Mouse (Mus musculus): ENCODE results near the gene Ppp2r5a. TPM values are rescaled to one million over a fixed set of nuclear protein-coding genes. Genes with fewer than 3 reads are reported as not detected.
A peak's percentile ranks its signal among the peaks of the same experiment; 100 is the strongest.

Ppp2r5a gene
- polyA plus RNA-seq, 1 experiment from 2014 or later = 43.4 TPM

- Histone ChIP-seq H3K4me2 (no peak overlapping the region), H3K27me3 (ENCODE audit: control insufficient read depth, insufficient read depth, low read length) (no peaks in the 10 kb centered on the region), H3K9me3 (replicated peaks; ENCODE audit: control insufficient read depth, low read length) (no peaks in the 10 kb centered on the region), H3K9ac (ENCODE audit: low read depth, low read length) (no peak overlapping the region), H3K27ac (ENCODE audit: low read depth, low read length) (no peak overlapping the region), H3K36me3 (ENCODE audit: control insufficient read depth, insufficient read depth, low read length) (no peaks in the 10 kb centered on the region), H3K4me3 (ENCODE audit: low read depth, low read length) (no peak overlapping the region), H3K4me1 (ENCODE audit: control insufficient read depth, insufficient read depth, low read length) (peaks cover 5% of the 10 kb centered on the region; the same call in 1 of the 2 replicates)
- ATAC-seq (replicated peaks; ENCODE audit: insufficient number of reproducible peaks, low FRiP score, low TSS enrichment) = no peak
- 77% methylated on average over 11 of the region's 11 CpGs for WGBS (ENCODE audit: insufficient replicate concordance)
These were observed 20.9 kb downstream of the Ppp2r5a start for GRCm38 (mm10) chr1:191381955-191382736.

- no peaks in the 10 kb centered on the region for H3K9me3 ChIP-seq (replicated peaks; ENCODE audit: control insufficient read depth, low read length)
- no peak overlapping the region for H3K9ac ChIP-seq (ENCODE audit: low read depth, low read length)
- WGBS (ENCODE audit: insufficient replicate concordance) = 84% methylated on average over 3 of the region's 3 CpGs
- peaks cover 9% of the 10 kb centered on the region for H3K4me1 ChIP-seq (ENCODE audit: control insufficient read depth, insufficient read depth, low read length)
- no peak for ATAC-seq (replicated peaks; ENCODE audit: insufficient number of reproducible peaks, low FRiP score, low TSS enrichment)
- H3K27ac ChIP-seq (ENCODE audit: low read depth, low read length) = no peak overlapping the region
- no peaks in the 10 kb centered on the region for H3K36me3 ChIP-seq (ENCODE audit: control insufficient read depth, insufficient read depth, low read length)
- no peak overlapping the region for H3K4me2 ChIP-seq
- no peaks in the 10 kb centered on the region for H3K27me3 ChIP-seq (ENCODE audit: control insufficient read depth, insufficient read depth, low read length)
- no peak overlapping the region for H3K4me3 ChIP-seq (ENCODE audit: low read depth, low read length)
These were observed 22.2 kb downstream of the Ppp2r5a start for GRCm38 (mm10) chr1:191380843-191381242.

DNA sequence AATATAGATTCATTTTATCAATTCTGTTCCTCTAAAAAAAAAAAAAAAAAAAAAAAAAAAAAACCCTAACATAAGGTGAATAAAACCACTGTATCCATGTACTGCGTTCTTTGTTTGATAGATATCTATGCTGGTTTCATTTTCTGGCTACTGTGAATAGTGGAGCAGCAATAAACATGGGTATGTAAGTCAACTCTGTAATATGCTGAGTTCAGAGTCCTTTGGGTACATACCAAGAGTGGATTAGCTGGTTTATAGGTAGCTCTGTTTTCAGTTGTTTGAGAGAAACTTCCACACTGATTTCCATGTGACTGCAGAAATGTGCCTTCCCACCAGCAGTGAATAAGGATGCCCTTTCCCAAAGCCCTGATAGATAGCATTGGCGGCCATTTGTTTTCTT, 25.0 kb downstream of the Ppp2r5a start:
- H3K4me2 ChIP-seq = no peak overlapping the region
- no peaks in the 10 kb centered on the region for H3K27me3 ChIP-seq (ENCODE audit: control insufficient read depth, insufficient read depth, low read length)
- no peak overlapping the region for H3K27ac ChIP-seq (ENCODE audit: low read depth, low read length)
- ATAC-seq (replicated peaks; ENCODE audit: insufficient number of reproducible peaks, low FRiP score, low TSS enrichment) = no peak
- no peak overlapping the region for H3K4me3 ChIP-seq (ENCODE audit: low read depth, low read length)
- peaks cover 19% of the 10 kb centered on the region for H3K4me1 ChIP-seq (ENCODE audit: control insufficient read depth, insufficient read depth, low read length)
- WGBS (ENCODE audit: insufficient replicate concordance) = 90% methylated on average over 2 of the region's 2 CpGs
- no peak overlapping the region for H3K9ac ChIP-seq (ENCODE audit: low read depth, low read length)
- no peaks in the 10 kb centered on the region for H3K36me3 ChIP-seq (ENCODE audit: control insufficient read depth, insufficient read depth, low read length)
- H3K9me3 ChIP-seq (replicated peaks; ENCODE audit: control insufficient read depth, low read length) = no peaks in the 10 kb centered on the region

DNA sequence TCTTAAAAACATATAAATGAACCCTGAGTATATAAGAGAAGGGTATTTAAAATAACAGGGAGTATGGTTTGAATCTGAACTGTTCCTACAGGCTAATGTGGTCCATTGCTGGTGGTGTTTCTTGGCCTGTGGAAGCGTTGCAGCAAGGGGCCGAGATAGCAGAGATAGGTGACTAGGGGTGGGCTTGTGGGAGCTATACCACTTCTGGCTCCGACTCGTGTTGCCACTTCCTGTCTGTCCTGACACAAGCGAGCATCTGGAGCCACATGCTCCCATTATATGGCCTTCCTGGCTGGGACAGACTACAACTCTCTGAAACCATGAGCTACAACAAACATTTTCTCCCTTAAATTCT, 27.5 kb downstream of the Ppp2r5a start:
- H3K36me3 ChIP-seq (ENCODE audit: control insufficient read depth, insufficient read depth, low read length) = no peaks in the 10 kb centered on the region
- no peak overlapping the region for H3K9ac ChIP-seq (ENCODE audit: low read depth, low read length)
- peak overlapping the region; percentile 55; the same call in 1 of the 2 replicates for H3K27ac ChIP-seq (ENCODE audit: low read depth, low read length)
- 40% methylated on average over 5 of the region's 5 CpGs for WGBS (ENCODE audit: insufficient replicate concordance)
- H3K4me1 ChIP-seq (ENCODE audit: control insufficient read depth, insufficient read depth, low read length) = peaks cover 18% of the 10 kb centered on the region
- peak overlapping the region; percentile 42 for H3K4me2 ChIP-seq
- no peak for ATAC-seq (replicated peaks; ENCODE audit: insufficient number of reproducible peaks, low FRiP score, low TSS enrichment)
- no peaks in the 10 kb centered on the region for H3K27me3 ChIP-seq (ENCODE audit: control insufficient read depth, insufficient read depth, low read length)
- no peak overlapping the region for H3K4me3 ChIP-seq (ENCODE audit: low read depth, low read length)
- H3K9me3 ChIP-seq (replicated peaks; ENCODE audit: control insufficient read depth, low read length) = no peaks in the 10 kb centered on the region

DNA sequence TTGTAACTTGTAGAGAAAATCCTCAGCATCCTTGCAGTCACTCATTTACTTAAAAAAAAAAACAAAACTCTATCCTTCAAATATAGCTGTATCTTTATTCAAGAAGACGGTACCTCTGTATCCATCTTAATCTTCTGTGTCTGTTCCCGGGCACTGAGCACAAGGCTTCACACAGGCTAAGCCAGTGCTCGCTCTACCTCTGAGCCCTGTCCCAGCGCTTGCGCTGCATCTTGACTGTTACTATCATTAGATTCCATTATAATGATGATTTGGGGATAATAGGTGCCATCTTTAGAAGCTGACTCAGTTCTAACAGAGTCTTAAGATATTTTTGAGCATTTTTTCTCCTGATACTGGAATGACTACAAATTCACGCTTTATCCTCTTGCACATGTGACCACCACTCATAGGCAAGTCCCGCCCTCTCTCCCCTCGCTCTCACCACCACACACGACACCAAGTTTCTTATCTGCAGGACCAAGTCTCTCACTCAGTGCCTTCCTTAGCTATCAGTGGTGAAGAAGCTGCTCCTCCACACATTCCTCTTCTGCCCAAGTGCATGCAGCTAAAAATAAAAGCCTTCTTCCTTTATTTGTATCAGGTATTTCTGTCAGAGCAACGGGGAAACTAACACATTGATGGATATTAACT, 28.0 kb downstream of the Ppp2r5a start:
- Histone ChIP-seq H3K4me3 (ENCODE audit: low read depth, low read length) (no peak overlapping the region), H3K4me2 (peak overlapping the region; percentile 42), H3K27ac (ENCODE audit: low read depth, low read length) (0 out of 2 replicates have a peak overlapping the region, but pooled peaks have one; percentile 55), H3K4me1 (ENCODE audit: control insufficient read depth, insufficient read depth, low read length) (peaks cover 18% of the 10 kb centered on the region), H3K9ac (ENCODE audit: low read depth, low read length) (no peak overlapping the region), H3K36me3 (ENCODE audit: control insufficient read depth, insufficient read depth, low read length) (no peaks in the 10 kb centered on the region), H3K9me3 (replicated peaks; ENCODE audit: control insufficient read depth, low read length) (no peaks in the 10 kb centered on the region), H3K27me3 (ENCODE audit: control insufficient read depth, insufficient read depth, low read length) (no peaks in the 10 kb centered on the region)
- ATAC-seq (replicated peaks; ENCODE audit: insufficient number of reproducible peaks, low FRiP score, low TSS enrichment) = peak; percentile 57; the same call in 1 of the 2 replicates
- WGBS (ENCODE audit: insufficient replicate concordance) = 48% methylated on average over 10 of the region's 10 CpGs

DNA sequence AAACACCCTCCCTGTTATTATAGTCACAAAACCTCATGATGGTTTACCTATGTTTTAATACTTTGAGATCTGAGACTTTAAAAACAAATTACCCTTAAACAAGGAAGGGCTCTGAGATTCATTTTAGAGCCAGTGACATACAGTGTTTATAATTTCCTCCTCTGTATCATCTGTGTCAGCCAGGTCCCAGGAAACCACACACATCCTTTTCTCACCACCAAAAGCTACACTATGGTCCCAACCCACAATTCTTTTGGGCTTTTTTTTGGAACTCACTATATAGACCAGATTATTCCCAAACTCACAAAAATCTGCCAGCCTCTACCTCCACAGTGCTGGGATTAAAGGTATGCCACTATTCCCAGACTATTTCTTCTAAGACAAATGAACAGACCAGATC, 33.9 kb downstream of the Ppp2r5a start:
- H3K9ac ChIP-seq (ENCODE audit: low read depth, low read length) = no peak overlapping the region
- H3K4me1 ChIP-seq (ENCODE audit: control insufficient read depth, insufficient read depth, low read length) = peaks cover 4% of the 10 kb centered on the region; the same call in 1 of the 2 replicates
- no peak overlapping the region for H3K4me3 ChIP-seq (ENCODE audit: low read depth, low read length)
- H3K4me2 ChIP-seq = no peak overlapping the region
- H3K9me3 ChIP-seq (replicated peaks; ENCODE audit: control insufficient read depth, low read length) = no peaks in the 10 kb centered on the region
- peaks cover 5% of the 10 kb centered on the region; the same call in 1 of the 2 replicates for H3K36me3 ChIP-seq (ENCODE audit: control insufficient read depth, insufficient read depth, low read length)
- no peaks in the 10 kb centered on the region for H3K27me3 ChIP-seq (ENCODE audit: control insufficient read depth, insufficient read depth, low read length)
- ATAC-seq (replicated peaks; ENCODE audit: insufficient number of reproducible peaks, low FRiP score, low TSS enrichment) = no peak
- no peak overlapping the region for H3K27ac ChIP-seq (ENCODE audit: low read depth, low read length)

DNA sequence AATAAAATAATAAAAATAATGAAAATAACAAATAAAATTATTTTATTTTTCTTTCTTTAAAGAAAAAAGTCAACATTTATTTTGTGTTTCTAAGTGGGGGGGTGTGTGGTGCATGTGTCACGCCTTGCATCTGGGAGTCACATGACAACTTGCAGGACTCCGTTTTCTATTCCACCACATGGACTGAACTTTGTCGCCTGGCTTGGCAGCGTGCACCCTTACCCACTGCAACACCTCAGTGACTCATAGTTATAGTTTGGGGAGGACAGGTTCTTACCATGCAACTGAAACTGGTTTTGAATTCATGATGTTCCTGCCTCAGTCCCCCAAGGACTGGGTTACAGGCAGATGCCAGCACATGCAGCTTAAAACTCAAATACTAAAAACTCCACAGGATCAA, 34.9 kb downstream of the Ppp2r5a start:
- H3K9me3 ChIP-seq (replicated peaks; ENCODE audit: control insufficient read depth, low read length) = no peaks in the 10 kb centered on the region
- H3K27ac ChIP-seq (ENCODE audit: low read depth, low read length) = no peak overlapping the region
- H3K4me1 ChIP-seq (ENCODE audit: control insufficient read depth, insufficient read depth, low read length) = peaks cover 4% of the 10 kb centered on the region; the same call in 1 of the 2 replicates
- no peak overlapping the region for H3K4me3 ChIP-seq (ENCODE audit: low read depth, low read length)
- peaks cover 5% of the 10 kb centered on the region; the same call in 1 of the 2 replicates for H3K36me3 ChIP-seq (ENCODE audit: control insufficient read depth, insufficient read depth, low read length)
- no peaks in the 10 kb centered on the region for H3K27me3 ChIP-seq (ENCODE audit: control insufficient read depth, insufficient read depth, low read length)
- ATAC-seq (replicated peaks; ENCODE audit: insufficient number of reproducible peaks, low FRiP score, low TSS enrichment) = no peak
- 89% methylated on average over 4 of the region's 4 CpGs for whole genome bisulfite sequencing (ENCODE audit: insufficient replicate concordance)
- no peak overlapping the region for H3K9ac ChIP-seq (ENCODE audit: low read depth, low read length)
- H3K4me2 ChIP-seq = no peak overlapping the region

GRCm38 (mm10) chr1:191364477-191364876, 38.6 kb downstream of the Ppp2r5a start:
- Histone ChIP-seq H3K27ac (ENCODE audit: low read depth, low read length) (no peak overlapping the region), H3K9me3 (replicated peaks; ENCODE audit: control insufficient read depth, low read length) (no peaks in the 10 kb centered on the region), H3K4me1 (ENCODE audit: control insufficient read depth, insufficient read depth, low read length) (no peaks in the 10 kb centered on the region), H3K4me2 (no peak overlapping the region), H3K36me3 (ENCODE audit: control insufficient read depth, insufficient read depth, low read length) (peaks cover 5% of the 10 kb centered on the region; the same call in 1 of the 2 replicates), H3K9ac (ENCODE audit: low read depth, low read length) (no peak overlapping the region), H3K4me3 (ENCODE audit: low read depth, low read length) (no peak overlapping the region), H3K27me3 (ENCODE audit: control insufficient read depth, insufficient read depth, low read length) (no peaks in the 10 kb centered on the region)
- 59% methylated on average over 4 of the region's 4 CpGs for WGBS (ENCODE audit: insufficient replicate concordance)
- ATAC-seq (replicated peaks; ENCODE audit: insufficient number of reproducible peaks, low FRiP score, low TSS enrichment) = no peak

Data from heart, embryonic 11.5 days (tissue).